ENCODE assay signal across 28 mouse cellular contexts in genomic region chr2:138675229-138676065, GRCm38 (mm10).
DNase-seq lines count a peak whose midpoint lies in the region; ATAC-seq and TF ChIP-seq lines count a peak whose summit lies in the region.
"Had no signal": no experiment of that assay in that cellular context is flagged by ENCODE, and none has a peak within 500 bp of the region (broad histone marks: within the 10 kb centered on the region; RNA-seq: fewer than 3 reads in every experiment).

No protein-coding gene starts in this region.

- peak; percentile 12 for DNase-seq in lung, embryonic 14.5 days
- DNase-seq in lung, adult 2 months, result no peak
- DNase-seq in gonadal fat pad, adult 2 months (ENCODE audit: low read depth), result peak; percentile 91
- DNase-seq in lung, postnatal 10 days, result peak; percentile 3
- no peak for DNase-seq in left cerebral cortex, postnatal 25 days (ENCODE audit: low spot score in 2 of 2)
- no peak for DNase-seq in cerebellum, adult 11-12 months
- DNase-seq: adrenal gland, adult 8-10 months; B cell, adult 2 months; cerebellum, adult 11 months; cerebellum, postnatal 10 days; heart, postnatal 14 days; kidney, adult 11 months; kidney, postnatal 25 days; left cerebral cortex, postnatal 4 days; midbrain, embryonic 14.5 days; right cerebral cortex, postnatal 25 days; spleen, adult 18-20 months; thymus, postnatal 25 days had no signal

- no peak for TF ChIP-seq CTCF in lung, embryonic 14.5 days (IDR thresholded peaks at IDR 0.05; ENCODE audit: low read depth)
- TF ChIP-seq CTCF in lung, adult 2 months (IDR thresholded peaks at IDR 0.05; ENCODE audit: insufficient read depth, low read length), result no peak

- no peaks in the 10 kb centered on the region for H3K27me3 ChIP-seq in lung, embryonic 14.5 days (ENCODE audit: insufficient read depth, low read length)
- H3K27me3 ChIP-seq: CH12.LX; hindbrain, embryonic 15.5 days; kidney, embryonic 15.5 days; neural tube, embryonic 15.5 days had no signal

- no peaks in the 10 kb centered on the region for H3K4me1 ChIP-seq in lung, embryonic 14.5 days (ENCODE audit: insufficient read depth)
- no peaks in the 10 kb centered on the region for H3K4me1 ChIP-seq in lung, adult 2 months (ENCODE audit: control insufficient read depth, insufficient read depth, low read length)
- H3K4me1 ChIP-seq: hindbrain, embryonic 10.5 days; hindbrain, embryonic 15.5 days; kidney, embryonic 15.5 days; neural tube, embryonic 15.5 days had no signal

- H3K4me2 ChIP-seq in lung, embryonic 14.5 days, result no peak overlapping the region
- H3K4me2 ChIP-seq: hindbrain, embryonic 15.5 days; kidney, embryonic 15.5 days; liver, embryonic 11.5 days; neural tube, embryonic 15.5 days had no signal

- H3K27ac ChIP-seq in lung, embryonic 14.5 days (ENCODE audit: low read depth), result no peak overlapping the region
- H3K27ac ChIP-seq: hindbrain, embryonic 10.5 days; hindbrain, embryonic 15.5 days; kidney, embryonic 15.5 days; layer of hippocampus, adult 2 months; neural tube, embryonic 15.5 days had no signal

- no peaks in the 10 kb centered on the region for H3K36me3 ChIP-seq in lung, embryonic 14.5 days (ENCODE audit: insufficient read depth)
- H3K36me3 ChIP-seq: hindbrain, embryonic 10.5 days; hindbrain, embryonic 15.5 days; kidney, embryonic 15.5 days; neural tube, embryonic 15.5 days had no signal

- no peaks in the 10 kb centered on the region for H3K9me3 ChIP-seq in lung, embryonic 14.5 days (ENCODE audit: low read depth, low read length)
- H3K9me3 ChIP-seq: hindbrain, embryonic 10.5 days; hindbrain, embryonic 15.5 days; kidney, embryonic 15.5 days; neural tube, embryonic 15.5 days had no signal

- H3K4me3 ChIP-seq in lung, embryonic 14.5 days (ENCODE audit: low read depth, low read length), result no peak overlapping the region
- no peak overlapping the region for H3K4me3 ChIP-seq in lung, adult 2 months (replicated peaks; ENCODE audit: extremely low read depth, low read depth, low read length)
- H3K4me3 ChIP-seq: hindbrain, embryonic 10.5 days; hindbrain, embryonic 15.5 days; kidney, embryonic 15.5 days; layer of hippocampus, adult 2 months; neural tube, embryonic 15.5 days had no signal

- TF ChIP-seq POLR2A in lung, adult 2 months (IDR thresholded peaks at IDR 0.05; ENCODE audit: borderline replicate concordance, extremely low read depth, low read depth, low read length), result no peak

- intact Hi-C loops in left cerebral cortex, postnatal 25 days (cut with DNase I), result no loop called here

- 65% methylated on average over 3 of the region's 3 CpGs for WGBS in lung, embryonic 14.5 days
- 48% methylated on average over 3 of the region's 3 CpGs for WGBS in lung, adult 2 months

- no peak for ATAC-seq in lung, embryonic 14.5 days (ENCODE audit: insufficient read depth)
- ATAC-seq in activated CD4-positive, CD25-positive, alpha-beta regulatory T cell, adult 4 months, result no peak
- ATAC-seq: forebrain, embryonic 14.5 days; inflammation-experienced regulatory T-cells, adult 6 months had no signal

- no peak overlapping the region for H3K9ac ChIP-seq in lung, embryonic 14.5 days
- H3K9ac ChIP-seq: hindbrain, embryonic 15.5 days; kidney, embryonic 15.5 days; neural tube, embryonic 15.5 days had no signal

Comparison
In these comparisons a context has a peak if more than half of its experiments do, and no peak if none do; other contexts are left out.
1. DNase-seq: peak in lung, embryonic 14.5 days (single experiment), gonadal fat pad, adult 2 months (single experiment) and lung, postnatal 10 days (single experiment); none in lung, adult 2 months (single experiment), left cerebral cortex, postnatal 25 days (0 of 2) and cerebellum, adult 11-12 months (single experiment).